Mouse (Mus musculus): ENCODE results near the gene Mast4.

DNA sequence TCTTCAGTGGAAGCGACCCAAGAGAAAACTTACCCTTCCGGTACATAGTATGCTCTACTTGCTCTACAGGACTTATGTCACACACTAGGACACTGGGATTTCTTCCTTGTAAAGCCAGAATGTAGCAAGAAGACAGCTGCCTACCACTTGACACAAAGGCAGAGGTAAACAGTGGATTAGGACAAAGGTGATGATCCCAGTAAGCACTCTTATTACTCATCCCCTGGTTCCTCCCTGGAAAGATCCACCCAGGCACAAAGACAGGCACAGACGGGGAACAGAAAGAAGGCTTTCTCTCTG is 476.8 kb downstream of the Mast4 start:
- TF ChIP-seq POLR2AphosphoS5 (IDR thresholded peaks at IDR 0.05; ENCODE audit: insufficient replicate concordance, low read depth, low read length) (no peak), CTCF (IDR thresholded peaks at IDR 0.05; ENCODE audit: low read depth, low read length) (no peak), GATA1 (IDR thresholded peaks at IDR 0.05; ENCODE audit: borderline replicate concordance, low read length) (no peak), TAL1 (conservative IDR thresholded peaks at IDR 0.05; ENCODE audit: low read depth, low read length) (no peak), GATA2 (IDR thresholded peaks at IDR 0.05; ENCODE audit: borderline replicate concordance, low read depth, low read length) (no peak)

All from G1E (cell line).